Comparison of ENCODE assay signal across 9 mouse cellular contexts in genomic region chr5:151346626-151347025, GRCm38 (mm10).
A peak's percentile ranks its signal among the peaks of the same experiment; 100 is the strongest.
DNase-seq lines count a peak whose midpoint lies in the region; ATAC-seq lines count a peak whose summit lies in the region.
"Had no signal": no experiment of that assay in that cellular context is flagged by ENCODE, and none has a peak within 500 bp of the region (broad histone marks: within the 10 kb centered on the region; RNA-seq: fewer than 3 reads in every experiment).

No protein-coding gene starts in this region.

- ATAC-seq in inflammation-experienced regulatory T-cells, adult 6 months: no peak
- ATAC-seq: hindbrain, postnatal 0 days had no signal

- peak; percentile 5 to 17 for DNase-seq in cerebellum, postnatal 36 days
- no peak for DNase-seq in cerebellum, adult 18-20 months
- peak; percentile 26 for DNase-seq in urinary bladder, postnatal 25 days (ENCODE audit: low spot score)
- DNase-seq in urinary bladder, adult 2 months (ENCODE audit: low spot score): no peak
- DNase-seq in kidney, postnatal 25 days: peak; percentile 11 to 70
- DNase-seq in right cerebral cortex, postnatal 4 days: no peak
- DNase-seq in left cerebral cortex, adult 18-20 months (ENCODE audit: low spot score in 2 of 2): no peak

Comparison
In these comparisons a context has a peak if more than half of its experiments do, and no peak if none do; other contexts are left out.
1. DNase-seq: peak in cerebellum, postnatal 36 days (2 of 2), urinary bladder, postnatal 25 days (single experiment) and kidney, postnatal 25 days (2 of 2); none in cerebellum, adult 18-20 months (0 of 2), urinary bladder, adult 2 months (single experiment), right cerebral cortex, postnatal 4 days (single experiment) and left cerebral cortex, adult 18-20 months (0 of 2).